Mouse (Mus musculus) inflammation-experienced regulatory T-cells, adult 6 months (primary cell): ENCODE results near the gene D17Wsu92e. TPM values are rescaled to one million over a fixed set of nuclear protein-coding genes. Genes with fewer than 3 reads are reported as not detected.

Source experiments
- ATAC-seq: one replicate; pipeline ENCODE4 v1.8.0; 2017
- polyA plus RNA-seq, 3 experiments: library from polyadenylated mRNA; unstranded; fragments of 100-300 nt; shearing (Covaris generic); gene quantifications; one replicate each; pipeline ENCODE4 v1.2.1; 2017

Gene D17Wsu92e
- polyA plus RNA-seq, 3 experiments from 2014 or later, result 12.0 to 15.9 (median 14.3) TPM

GRCm38 (mm10) chr17:27740961-27741360 lies 79.5 kb downstream of the D17Wsu92e start:
- no peak for ATAC-seq

GRCm38 (mm10) chr17:27734344-27735073 lies 85.9 kb downstream of the D17Wsu92e start:
- no peak for ATAC-seq

GRCm38 (mm10) chr17:27732694-27733093 lies 87.8 kb downstream of the D17Wsu92e start:
- ATAC-seq, result no peak

- ATAC-seq, result no peak
These were observed 88.3 kb downstream of the D17Wsu92e start for GRCm38 (mm10) chr17:27732152-27732551.

DNA sequence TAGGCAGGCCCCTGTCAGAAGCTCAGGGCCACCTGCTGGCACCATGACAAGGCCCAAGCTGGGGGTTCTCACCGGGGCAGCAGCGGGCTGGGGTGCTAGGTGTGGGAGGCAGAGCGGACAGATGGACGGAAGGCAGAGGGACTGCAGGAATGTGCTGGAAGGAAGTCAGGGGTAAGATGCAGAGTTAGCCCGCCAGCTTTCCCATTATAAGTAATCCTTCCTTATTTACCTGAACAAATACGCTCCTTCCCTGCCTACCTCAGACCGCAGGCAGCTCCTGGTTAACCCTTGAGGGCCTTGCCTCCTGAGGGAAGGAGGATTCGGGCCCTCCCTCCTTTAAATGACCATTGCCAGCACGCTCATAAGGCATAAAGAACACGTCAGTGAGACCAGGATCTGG lies 91.7 kb downstream of the D17Wsu92e start, which contains the start of gene Spdef:
TSS of gene Spdef (minus strand) at position 186 of the 400 bp plus-strand sequence.
- ATAC-seq, result no peak

GRCm38 (mm10) chr17:27726527-27726926 lies 93.9 kb downstream of the D17Wsu92e start:
- no peak for ATAC-seq

GRCm38 (mm10) chr17:27725412-27725811 lies 95.0 kb downstream of the D17Wsu92e start:
- no peak for ATAC-seq

- ATAC-seq, result no peak
These were observed 95.4 kb downstream of the D17Wsu92e start for GRCm38 (mm10) chr17:27725011-27725410.

GRCm38 (mm10) chr17:27724327-27724726 lies 96.1 kb downstream of the D17Wsu92e start:
- no peak for ATAC-seq

GRCm38 (mm10) chr17:27721125-27721664 lies 99.3 kb downstream of the D17Wsu92e start:
- ATAC-seq, result no peak

DNA sequence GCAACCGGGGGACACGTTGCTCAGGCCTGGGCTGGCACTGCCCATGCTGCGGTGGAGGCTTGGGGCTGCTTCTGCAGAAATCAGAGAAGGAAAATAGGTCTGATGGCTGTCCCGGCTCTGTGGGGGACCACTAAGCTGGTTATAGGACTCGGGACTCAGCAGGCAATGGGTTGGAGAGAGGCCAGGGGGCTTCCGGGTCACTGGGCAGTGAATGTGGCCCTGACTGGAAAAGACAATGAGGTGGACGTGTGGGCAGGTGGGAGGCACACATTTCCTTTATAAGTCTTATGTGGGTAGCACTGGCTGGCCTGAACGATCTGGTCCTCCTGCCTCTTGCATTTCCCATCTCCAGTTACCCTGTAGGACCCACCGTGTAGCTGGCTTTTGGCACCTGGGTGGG lies 100.1 kb downstream of the D17Wsu92e start:
- ATAC-seq, result no peak

- ATAC-seq, result no peak
These were observed 100.8 kb downstream of the D17Wsu92e start for GRCm38 (mm10) chr17:27719663-27720062.

DNA sequence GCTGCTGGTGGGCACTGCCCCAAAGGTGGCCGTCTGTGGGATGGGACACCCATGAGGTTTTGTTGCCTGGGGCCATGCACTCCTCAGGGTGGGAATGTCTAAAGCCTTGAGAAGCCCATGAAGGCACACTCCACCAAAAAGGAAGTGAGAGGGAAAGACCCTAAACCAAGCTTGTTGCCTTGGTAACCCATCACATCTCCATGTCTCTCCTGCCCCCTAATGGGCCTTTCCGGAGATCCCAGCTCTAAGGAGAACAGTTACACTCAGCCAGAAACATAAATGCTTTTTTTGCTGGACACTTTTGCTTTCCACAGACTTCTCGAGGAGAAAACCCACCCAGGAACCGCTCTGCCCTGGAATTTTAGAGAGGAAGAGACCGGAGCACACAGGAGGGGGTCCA lies 102.2 kb downstream of the D17Wsu92e start:
- no peak for ATAC-seq

DNA sequence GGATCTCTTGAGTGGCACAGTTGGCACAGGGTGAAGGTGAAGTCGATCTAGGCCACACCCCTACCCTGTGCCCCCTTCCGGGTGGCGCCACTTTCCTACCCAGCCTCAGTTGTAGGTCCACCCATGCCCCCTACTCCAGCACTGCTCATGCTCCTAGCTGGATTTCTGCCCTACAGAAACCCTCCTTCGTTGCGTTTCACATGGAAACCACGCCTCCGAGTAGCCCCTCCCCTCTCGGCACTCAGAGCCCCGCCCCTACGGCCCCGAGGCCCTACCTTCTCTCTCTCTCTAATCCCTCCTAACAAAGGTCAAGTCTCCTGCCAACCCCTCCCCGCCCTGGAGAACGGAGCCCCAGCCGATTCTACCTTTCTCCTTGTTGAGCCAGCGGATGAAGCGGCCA lies 103.6 kb downstream of the D17Wsu92e start:
- ATAC-seq, result no peak

DNA sequence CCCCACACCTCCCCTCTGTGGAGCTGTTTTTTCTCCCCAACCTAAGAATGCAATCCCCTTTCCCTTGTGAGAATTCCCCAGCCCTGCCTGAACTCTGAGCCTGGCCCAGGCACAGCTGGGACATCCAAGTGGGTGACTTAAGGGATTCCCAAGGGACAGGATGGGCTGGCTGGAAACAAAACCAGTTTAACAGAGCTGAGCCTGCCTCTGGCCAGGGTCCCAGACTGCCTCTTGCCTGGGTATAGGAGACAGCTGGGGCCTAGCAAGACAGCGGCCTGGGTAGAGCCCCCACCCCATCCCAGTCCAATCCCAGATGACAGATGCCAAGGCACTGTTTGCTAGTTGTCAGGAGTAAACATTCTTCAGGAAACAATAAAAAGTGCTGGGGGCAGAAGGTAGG lies 107.6 kb downstream of the D17Wsu92e start:
- ATAC-seq, result no peak

DNA sequence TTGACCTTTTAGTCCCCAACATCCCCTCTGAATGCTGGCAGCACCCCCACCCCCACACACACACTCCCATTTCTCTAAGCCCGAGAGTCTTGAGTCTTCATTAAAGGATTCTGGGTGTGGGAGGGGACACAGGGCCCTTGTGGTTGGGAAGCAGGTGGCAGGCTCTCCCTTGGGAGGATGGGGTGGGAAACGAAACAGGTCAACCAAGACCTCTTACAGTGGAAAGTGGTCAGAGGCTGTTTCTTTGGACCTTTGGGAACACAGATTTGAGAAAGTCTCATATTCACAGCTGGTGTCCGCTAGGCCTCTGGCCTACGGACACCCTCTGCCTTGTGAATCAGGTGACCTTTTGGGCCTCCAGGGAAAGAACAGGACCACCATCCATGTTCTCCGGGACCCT lies 110.8 kb downstream of the D17Wsu92e start:
- ATAC-seq, result no peak

GRCm38 (mm10) chr17:27707954-27708661 lies 112.3 kb downstream of the D17Wsu92e start:
- ATAC-seq, result no peak

GRCm38 (mm10) chr17:27705661-27706060 lies 114.8 kb downstream of the D17Wsu92e start:
- ATAC-seq, result no peak

DNA sequence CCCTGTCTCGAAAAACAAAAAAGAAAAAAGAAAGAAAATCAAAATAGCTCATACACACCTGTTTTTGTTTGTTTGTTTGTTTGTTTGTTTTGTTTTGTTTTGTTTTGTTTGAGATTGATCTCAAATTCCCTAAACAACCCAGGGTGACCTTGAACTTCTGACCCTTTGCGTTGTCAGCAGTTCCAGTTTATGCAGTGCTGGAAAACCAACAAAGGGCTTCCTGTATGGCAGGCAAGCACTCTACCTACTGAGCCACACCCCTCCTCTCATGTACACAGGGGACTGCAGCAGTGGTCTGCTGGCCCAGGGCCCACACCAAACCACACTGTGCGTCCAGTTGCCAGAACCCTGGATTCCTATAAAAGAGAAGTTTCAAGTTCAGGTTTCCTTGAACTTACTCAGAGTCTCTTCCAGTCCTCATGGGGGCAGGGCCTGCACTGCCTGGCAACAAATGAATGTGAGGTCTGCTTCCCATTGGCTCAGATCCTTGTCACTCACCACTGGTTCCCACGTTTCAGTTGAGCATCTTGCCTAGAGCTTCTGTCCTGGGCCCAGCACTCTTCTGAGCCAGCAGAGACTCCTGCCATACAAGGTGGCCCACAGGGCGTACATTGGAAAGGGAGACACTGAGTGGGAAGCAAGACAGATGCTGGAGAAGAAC lies 116.4 kb downstream of the D17Wsu92e start:
- ATAC-seq, result no peak

GRCm38 (mm10) chr17:27702518-27702917 lies 117.9 kb downstream of the D17Wsu92e start:
- no peak for ATAC-seq

DNA sequence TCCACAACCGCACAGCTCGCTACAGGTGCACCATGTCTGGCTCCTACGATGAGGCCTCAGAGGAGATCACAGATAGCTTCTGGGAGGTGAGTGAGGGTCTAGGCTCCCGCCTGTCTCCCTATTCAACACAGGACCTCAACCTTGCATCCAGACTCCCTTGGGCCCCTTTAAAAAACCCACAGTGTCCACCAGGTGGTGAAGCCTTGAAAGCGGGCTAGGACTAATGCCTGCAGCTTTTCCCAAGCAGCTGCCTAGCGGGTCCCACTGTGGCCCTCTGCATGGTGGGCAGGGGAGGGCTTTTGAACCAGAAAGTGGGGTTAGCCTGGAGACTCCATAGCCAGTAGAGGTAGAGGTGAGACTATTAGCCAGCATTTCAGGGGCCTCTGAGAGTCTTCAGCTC lies 118.6 kb downstream of the D17Wsu92e start:
- no peak for ATAC-seq
